Mouse (Mus musculus) ovary, adult 10 weeks (tissue): ENCODE data around the gene Kl. TPM values are rescaled to one million over a fixed set of nuclear protein-coding genes. Genes with fewer than 3 reads are reported as not detected.

Experiments used
- polyA plus RNA-seq: library from polyadenylated mRNA; stranded (reverse); fragments of 350-450 nt; fragmentation: Illumina TruSeq; extraction: RNeasy Lipid Tissue Mini Kit (QIAGEN cat#74804); gene quantifications from one replicate; pipeline ENCODE4 v1.2.3, GENCODE M21; 2014

Kl gene
- 1.7 TPM for polyA plus RNA-seq

GRCm38 (mm10) chr5:150952328-150952668, at the start of gene Kl:
Kl (plus strand) TSS chr5:150952607.

